Mouse (Mus musculus) 416B (cell line): ENCODE data around the gene Methig1.

Experiments used
- DNase-seq: peaks from one replicate; pipeline ENCODE4 v3.0.0; 2011; ENCODE audit warnings: low read depth

Methig1 gene

DNA sequence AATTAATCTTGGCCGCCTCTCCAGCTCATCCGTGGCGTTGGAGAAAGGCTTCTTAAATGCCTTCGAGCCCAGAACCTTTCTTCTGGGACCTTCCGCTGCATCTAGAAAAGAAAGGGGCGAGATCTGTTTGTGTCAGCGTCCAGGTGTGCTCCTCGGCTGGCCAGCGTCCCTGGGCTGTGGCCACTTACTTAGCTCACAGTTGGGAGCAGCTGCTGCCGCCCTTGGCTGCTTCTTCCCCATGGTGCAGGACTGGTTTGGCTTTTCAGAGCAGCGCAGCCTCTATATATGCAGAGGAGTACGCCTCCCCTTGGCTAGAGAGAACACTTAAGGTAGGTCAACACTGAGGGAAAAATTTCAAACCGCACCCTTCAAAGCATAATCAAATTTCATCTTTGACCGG lies 71.0 kb downstream of the Methig1 start:
- DNase-seq: no peak

DNA sequence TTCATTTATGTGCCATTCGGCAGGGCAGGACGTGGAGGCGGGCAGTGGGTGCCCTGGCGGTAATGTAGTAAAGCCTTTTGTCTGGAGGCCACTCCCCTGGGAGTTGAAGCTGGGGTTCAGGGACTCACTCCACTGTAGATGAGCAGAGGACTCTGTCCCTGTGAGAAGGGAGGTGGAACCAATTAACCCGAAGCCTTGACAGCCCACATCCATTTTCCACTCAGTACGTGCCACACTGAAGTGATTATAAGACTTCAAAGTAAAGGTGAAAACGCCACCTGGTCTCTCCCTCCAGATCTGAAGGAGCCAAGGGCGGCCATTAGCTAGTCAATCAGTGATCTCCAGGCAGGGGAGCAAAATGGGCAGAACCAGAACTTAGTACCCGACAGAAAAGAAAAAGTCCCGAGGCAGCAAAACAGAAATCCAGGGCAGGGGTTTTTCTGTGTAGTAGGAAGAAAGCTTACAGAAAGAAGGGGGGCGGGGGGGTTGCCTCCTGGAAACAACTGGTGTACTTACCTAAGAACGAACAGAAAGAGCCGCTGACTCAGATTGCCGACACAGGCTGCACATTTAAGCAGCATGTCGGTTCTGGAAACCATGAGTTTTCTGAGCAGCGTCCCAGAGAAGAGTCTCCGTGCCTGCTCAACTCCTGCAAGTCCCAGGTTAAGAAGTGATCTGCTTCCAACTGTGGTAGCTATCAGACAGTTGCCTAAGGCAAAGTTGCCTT lies 71.6 kb downstream of the Methig1 start, which contains the start of gene Slc11a2:
Gene Slc11a2 (minus strand): TSS at position 677 of the 727 bp plus-strand sequence.
- no peak for DNase-seq

GRCm38 (mm10) chr15:100428296-100428905 lies 75.5 kb downstream of the Methig1 start:
- no peak for DNase-seq

- no peak for DNase-seq
Measured at GRCm38 (mm10) chr15:100429959-100430565, 77.1 kb downstream of the Methig1 start.

DNA sequence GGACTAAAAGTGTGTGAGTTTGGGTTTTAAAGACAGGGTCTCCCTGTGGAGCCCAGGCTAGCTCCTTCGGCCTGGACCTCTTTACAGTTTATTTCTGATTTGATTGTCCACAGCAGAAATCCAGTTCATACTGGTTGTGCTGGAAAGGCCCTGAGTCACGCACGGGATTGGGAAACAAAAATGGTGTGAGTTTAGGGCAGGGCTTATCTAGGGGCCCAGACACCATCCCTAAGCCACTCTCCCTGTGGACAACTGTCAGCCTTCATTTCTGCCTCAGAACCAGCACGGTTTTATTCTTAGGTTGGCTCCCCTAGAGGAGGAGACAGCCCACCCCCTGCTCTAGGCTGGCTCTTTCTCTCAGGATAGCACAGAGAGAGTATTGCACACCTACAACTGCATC lies 80.3 kb downstream of the Methig1 start:
- DNase-seq: no peak
